Mouse (Mus musculus) layer of hippocampus, adult 8-10 months (tissue): Measurements from ENCODE around the gene Hif3a. TPM values are rescaled to one million over a fixed set of nuclear protein-coding genes. Genes with fewer than 3 reads are reported as not detected.

Experiments
- DNase-seq, 2 experiments: peaks; one replicate each; pipeline ENCODE4 v3.0.0; 2022; ENCODE audit warnings: low spot score in 2 of 2
- total RNA-seq, 4 experiments: library from RNA; stranded (reverse); gene quantifications; 2 replicates each; pipeline ENCODE4 v1.2.4; 2022

The Hif3a gene
- total RNA-seq, 4 experiments from 2014 or later, result 8.3 to 14.6 (median 11.2) TPM

GRCm38 (mm10) chr7:17024814-17025504 lies 37.3 kb downstream of the Hif3a start:
- no peak for DNase-seq

GRCm38 (mm10) chr7:17024141-17024540 lies 38.1 kb downstream of the Hif3a start:
- DNase-seq, result no peak

- no peak for DNase-seq
Measured at GRCm38 (mm10) chr7:17023701-17024100, 38.5 kb downstream of the Hif3a start.

GRCm38 (mm10) chr7:17022176-17022575 lies 40.1 kb downstream of the Hif3a start:
- no peak for DNase-seq

GRCm38 (mm10) chr7:17019426-17020166 lies 42.6 kb downstream of the Hif3a start:
- DNase-seq, result no peak

- DNase-seq, result no peak
Measured at GRCm38 (mm10) chr7:17017921-17018320, 44.3 kb downstream of the Hif3a start.

GRCm38 (mm10) chr7:17017036-17017435 lies 45.2 kb downstream of the Hif3a start:
- DNase-seq, result peak; percentile 94 to 96

GRCm38 (mm10) chr7:17015381-17015780 lies 46.8 kb downstream of the Hif3a start:
- no peak for DNase-seq

- no peak for DNase-seq
Measured at GRCm38 (mm10) chr7:17011909-17012590, 50.2 kb downstream of the Hif3a start.

GRCm38 (mm10) chr7:17010010-17010347 lies 52.2 kb downstream of the Hif3a start:
- no peak for DNase-seq

- DNase-seq, result no peak
Measured at GRCm38 (mm10) chr7:17009326-17010009, 52.8 kb downstream of the Hif3a start.

- no peak for DNase-seq
Measured at GRCm38 (mm10) chr7:17007300-17007699, 54.9 kb downstream of the Hif3a start.

- DNase-seq, result no peak
Measured at GRCm38 (mm10) chr7:17004716-17005115, 57.5 kb downstream of the Hif3a start.

- no peak for DNase-seq
Measured at GRCm38 (mm10) chr7:17003230-17003960, 58.8 kb downstream of the Hif3a start.

GRCm38 (mm10) chr7:17002375-17003195 lies 59.6 kb downstream of the Hif3a start:
- DNase-seq, result peak; percentile 71 to 85

GRCm38 (mm10) chr7:16999650-17000049 lies 62.6 kb downstream of the Hif3a start:
- peak; percentile 82 to 93 for DNase-seq

GRCm38 (mm10) chr7:16999233-16999632 lies 63.0 kb downstream of the Hif3a start:
- DNase-seq, result no peak

- DNase-seq, result no peak
Measured at GRCm38 (mm10) chr7:16995345-16995744, 66.9 kb downstream of the Hif3a start.

- DNase-seq, result no peak
Measured at GRCm38 (mm10) chr7:16994400-16994799, 67.8 kb downstream of the Hif3a start.
